Mouse (Mus musculus) forebrain, embryonic 12.5 days (tissue): ENCODE data around the gene Lamc1. TPM values are rescaled to one million over a fixed set of nuclear protein-coding genes. Genes with fewer than 3 reads are reported as not detected.

Source experiments
- ATAC-seq: fragments of 200-750 bp; cut with Nextera tagmentation; 2 replicates; pipeline ENCODE4 v1.8.0; 2017; ENCODE audit warnings: moderate TSS enrichment; ENCODE audit not compliant: low FRiP score
- H3K27ac ChIP-seq: fragments of 300-500 bp; sonication (generic); 2 replicates; pipeline ENCODE4 v1.5.1; 2016; ENCODE audit warnings: mild to moderate bottlenecking
- H3K27me3 ChIP-seq: fragments of 300-500 bp; sonication (generic); 2 replicates; pipeline ENCODE4 v1.6.1; 2016; ENCODE audit warnings: mild to moderate bottlenecking
- H3K36me3 ChIP-seq: fragments of 300-500 bp; sonication (generic); replicated peaks from 2 replicates; pipeline ENCODE4 v1.6.1; 2016; ENCODE audit warnings: mild to moderate bottlenecking
- H3K4me1 ChIP-seq: fragments of 300-500 bp; sonication (generic); 2 replicates; pipeline ENCODE4 v1.6.1; 2016
- H3K4me2 ChIP-seq: fragments of 300-500 bp; sonication (generic); 2 replicates; pipeline ENCODE4 v1.6.1; 2016; ENCODE audit warnings: mild to moderate bottlenecking, moderate library complexity
- H3K4me3 ChIP-seq: fragments of 300-500 bp; sonication (generic); replicated peaks from 2 replicates; pipeline ENCODE4 v1.5.1; 2016; ENCODE audit warnings: mild to moderate bottlenecking
- H3K9ac ChIP-seq: fragments of 300-500 bp; sonication (generic); 2 replicates; pipeline ENCODE4 v1.6.1; 2016; ENCODE audit warnings: mild to moderate bottlenecking
- H3K9me3 ChIP-seq: fragments of 300-500 bp; sonication (generic); 2 replicates; pipeline ENCODE4 v1.6.1; 2016
- WGBS: fragments of 180-500 bp; shearing (Covaris S2); methylation state at CpG from one replicate; pipeline ENCODE4 v1.1.7; 2016; 5-methylcytosine and 5-hydroxymethylcytosine counted together
- polyA plus RNA-seq: library from polyadenylated mRNA; unstranded; fragments of >200 nt; fragmentation: Nextera tagmentation; extraction: Ambion mirVana; gene quantifications from 2 replicates; pipeline ENCODE4 v1.2.1, GENCODE M21; 2016

Lamc1 gene
- polyA plus RNA-seq, result 26.0 and 26.3 TPM in 2 replicates

DNA sequence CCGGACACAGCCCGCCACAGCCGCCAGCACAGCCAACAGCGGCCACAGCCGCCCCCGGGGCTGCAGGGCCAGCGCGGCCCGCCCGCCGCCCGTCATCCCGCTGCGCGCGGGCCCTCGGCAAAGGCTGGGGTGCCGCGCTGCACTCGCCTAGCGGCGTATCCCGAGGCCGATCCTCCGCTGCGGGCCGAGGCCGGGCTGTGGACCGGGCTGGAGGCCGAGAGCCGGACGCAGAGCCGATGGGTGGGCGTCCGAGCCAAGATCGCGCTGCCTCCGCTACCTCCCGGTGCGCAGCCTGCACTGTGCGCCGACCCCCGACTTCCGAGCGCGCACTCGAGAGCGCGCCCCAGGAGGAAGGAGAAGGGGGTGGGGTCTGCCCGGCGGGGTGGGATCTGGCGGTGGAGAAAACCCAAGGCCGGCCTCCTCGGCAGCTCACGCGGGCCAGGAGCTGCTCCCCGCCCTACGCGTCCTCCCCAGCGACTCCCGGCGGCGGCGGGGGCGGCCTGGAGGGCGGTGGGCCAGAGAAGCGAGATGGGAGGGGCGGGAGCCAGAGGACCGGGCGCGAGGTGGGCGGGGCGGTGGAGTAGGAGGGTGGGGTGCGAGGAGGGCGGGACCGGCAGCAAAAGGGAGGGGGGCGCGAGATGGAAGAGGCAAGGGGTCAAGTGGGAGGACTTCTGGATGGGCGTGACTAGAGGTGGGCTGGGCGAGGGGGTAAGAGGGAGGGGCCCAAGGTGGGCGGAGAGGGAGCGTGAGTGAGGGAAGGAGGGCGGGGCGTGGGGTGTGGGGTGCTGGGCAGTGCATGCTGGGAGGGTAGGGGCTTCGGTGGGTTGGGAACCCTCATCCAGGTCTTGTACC lies at the start of gene Lamc1:
Gene Lamc1, minus strand, starts transcription at position 343 of the 852 bp plus-strand sequence.
- H3K27me3 ChIP-seq, result no peaks in the 10 kb centered on the region
- under 1% methylated on average over 75 of the region's 85 CpGs for WGBS
- H3K4me1 ChIP-seq, result peaks cover 28% of the 10 kb centered on the region
- peak within 1 kb of the TSS; percentile 95 for H3K4me3 ChIP-seq
- H3K4me2 ChIP-seq, result peak within 1 kb of the TSS; percentile 97
- peak; percentile 93 for ATAC-seq
- peak within 1 kb of the TSS; percentile 94 for H3K9ac ChIP-seq
- H3K36me3 ChIP-seq, result no peaks in the 10 kb centered on the region
- H3K27ac ChIP-seq, result peak within 1 kb of the TSS; percentile 91
- no peaks in the 10 kb centered on the region for H3K9me3 ChIP-seq

DNA sequence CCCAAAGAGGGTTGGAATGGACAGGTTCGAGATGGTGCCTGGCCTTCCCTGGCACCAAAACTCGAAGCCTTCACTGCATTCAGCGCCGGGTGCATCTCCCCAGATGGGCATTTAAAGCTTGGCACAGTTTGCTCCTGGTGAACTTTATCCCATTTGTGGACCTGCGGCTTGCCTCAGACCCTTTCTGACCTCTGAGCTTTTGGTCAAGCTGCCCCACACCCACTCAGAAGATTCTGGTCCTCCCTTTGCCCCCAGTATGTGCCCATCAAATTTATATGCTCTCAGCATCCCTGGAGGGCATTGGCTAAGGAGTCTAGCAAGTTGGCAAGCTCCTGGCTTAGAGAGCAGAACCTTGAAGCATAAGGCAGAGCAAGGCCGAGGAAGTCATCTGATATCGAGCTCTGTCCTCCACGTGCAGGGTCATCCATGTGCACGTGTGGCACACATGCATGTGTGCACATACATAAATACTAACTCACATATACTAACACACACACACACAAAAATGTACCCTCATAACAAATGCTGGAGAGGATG lies 48.2 kb upstream of the Lamc1 start:
- peaks cover 3% of the 10 kb centered on the region; the same call in 1 of the 2 replicates for H3K4me1 ChIP-seq
- H3K36me3 ChIP-seq, result no peaks in the 10 kb centered on the region
- H3K27ac ChIP-seq, result no peak overlapping the region
- H3K27me3 ChIP-seq, result no peaks in the 10 kb centered on the region
- H3K9ac ChIP-seq, result no peak overlapping the region
- H3K4me2 ChIP-seq, result no peak overlapping the region
- no peak overlapping the region for H3K4me3 ChIP-seq
- no peak for ATAC-seq
- WGBS, result 93% methylated on average over 9 of the region's 9 CpGs
- H3K9me3 ChIP-seq, result no peaks in the 10 kb centered on the region

DNA sequence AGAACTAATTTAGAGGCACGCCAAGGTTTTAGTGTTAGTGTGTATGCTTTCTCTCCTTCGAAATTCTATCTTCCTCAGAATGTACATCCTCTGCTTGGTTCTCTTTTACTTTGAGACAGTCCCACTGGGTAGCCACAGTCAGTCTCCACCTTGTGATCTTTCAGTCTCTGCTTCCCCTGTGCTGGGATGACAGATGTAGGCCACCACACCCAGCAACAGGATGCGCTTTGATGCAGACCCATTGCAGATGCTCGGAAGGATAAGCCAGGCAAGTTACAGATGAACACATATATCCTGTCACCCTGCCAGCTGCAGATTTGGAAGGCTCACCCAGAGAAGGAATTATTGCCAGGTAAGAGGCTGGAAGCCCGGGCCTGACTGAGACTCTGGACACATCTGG lies 47.2 kb upstream of the Lamc1 start:
- Histone ChIP-seq H3K9me3 (no peaks in the 10 kb centered on the region), H3K27me3 (no peaks in the 10 kb centered on the region), H3K4me3 (no peak overlapping the region), H3K4me1 (peaks cover 3% of the 10 kb centered on the region; the same call in 1 of the 2 replicates), H3K9ac (no peak overlapping the region), H3K36me3 (no peaks in the 10 kb centered on the region), H3K27ac (no peak overlapping the region), H3K4me2 (no peak overlapping the region)
- 84% methylated on average over 5 of the region's 5 CpGs for WGBS
- no peak for ATAC-seq

DNA sequence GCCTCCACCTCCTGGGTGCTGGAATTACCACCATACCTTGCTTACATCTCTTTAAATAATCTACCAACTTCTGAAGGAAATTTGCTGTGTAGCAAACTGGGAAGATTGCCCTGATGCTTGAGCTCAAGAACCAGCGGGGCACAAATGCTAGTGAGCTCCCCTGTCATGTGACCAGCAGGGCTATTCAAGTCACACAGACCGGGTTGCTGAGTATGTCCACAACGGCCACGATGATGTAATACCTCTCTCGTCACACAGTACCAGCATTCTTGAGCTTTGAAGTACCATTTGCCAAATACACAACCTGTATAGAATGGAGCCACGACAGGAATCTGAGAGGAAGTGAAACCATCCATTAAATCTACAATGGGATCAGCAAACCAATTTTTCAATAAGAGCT lies 46.0 kb upstream of the Lamc1 start:
- Histone ChIP-seq H3K27me3 (no peaks in the 10 kb centered on the region), H3K4me3 (no peak overlapping the region), H3K9ac (no peak overlapping the region), H3K4me2 (no peak overlapping the region), H3K9me3 (no peaks in the 10 kb centered on the region), H3K4me1 (peaks cover 3% of the 10 kb centered on the region; the same call in 1 of the 2 replicates), H3K27ac (no peak overlapping the region), H3K36me3 (no peaks in the 10 kb centered on the region)
- WGBS, result 48% methylated on average over 6 of the region's 6 CpGs
- ATAC-seq, result no peak

DNA sequence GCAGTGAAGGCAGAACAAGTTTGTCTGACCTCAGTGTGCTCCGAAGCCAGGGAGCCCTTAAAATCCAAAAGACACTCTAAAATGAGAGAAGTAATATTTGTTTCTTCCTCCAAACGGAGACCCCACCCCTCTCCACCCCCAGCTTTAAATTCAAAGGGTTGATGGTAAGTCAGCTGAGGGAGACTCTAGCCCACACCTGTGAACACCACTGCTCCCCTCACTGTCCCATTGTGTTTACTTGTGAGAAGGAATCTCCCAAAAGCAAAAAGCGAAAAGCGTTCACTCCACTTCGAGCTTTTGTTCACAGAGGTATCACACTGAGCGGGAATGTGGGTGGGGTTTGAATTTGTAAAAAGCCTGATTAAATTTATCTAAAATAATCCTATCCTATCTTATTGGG lies 43.9 kb upstream of the Lamc1 start:
- peaks cover 3% of the 10 kb centered on the region; the same call in 1 of the 2 replicates for H3K4me1 ChIP-seq
- 15% methylated on average over 6 of the region's 6 CpGs for WGBS
- no peak overlapping the region for H3K9ac ChIP-seq
- no peak overlapping the region for H3K27ac ChIP-seq
- no peak overlapping the region for H3K4me2 ChIP-seq
- H3K36me3 ChIP-seq, result no peaks in the 10 kb centered on the region
- no peak overlapping the region for H3K4me3 ChIP-seq
- ATAC-seq, result no peak
- H3K9me3 ChIP-seq, result no peaks in the 10 kb centered on the region
- no peaks in the 10 kb centered on the region for H3K27me3 ChIP-seq

DNA sequence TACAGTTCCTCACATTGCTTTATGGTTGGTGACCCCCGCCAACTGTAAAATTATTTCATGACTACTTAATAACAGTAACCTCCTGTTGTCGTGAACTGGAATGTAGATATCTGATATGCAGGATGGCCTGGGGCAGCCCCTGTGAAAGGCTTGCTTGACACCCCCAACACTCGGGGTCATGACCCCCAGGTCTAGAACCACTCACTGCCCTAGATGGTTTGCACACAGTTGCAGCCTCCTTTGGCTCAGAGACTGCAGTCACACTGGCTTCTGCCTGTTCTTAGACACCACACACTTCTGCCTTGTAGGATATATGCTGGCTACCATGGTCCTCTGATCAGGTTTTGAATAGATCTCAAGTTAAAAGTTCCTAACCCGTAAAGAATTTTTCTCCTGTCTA lies 41.5 kb upstream of the Lamc1 start:
- Histone ChIP-seq H3K27me3 (no peaks in the 10 kb centered on the region), H3K9me3 (no peaks in the 10 kb centered on the region), H3K4me1 (peaks cover 3% of the 10 kb centered on the region; the same call in 1 of the 2 replicates), H3K9ac (no peak overlapping the region), H3K4me2 (no peak overlapping the region), H3K27ac (no peak overlapping the region), H3K36me3 (no peaks in the 10 kb centered on the region), H3K4me3 (no peak overlapping the region)
- ATAC-seq, result no peak
- 85% methylated on average over 4 of the region's 4 CpGs for WGBS

DNA sequence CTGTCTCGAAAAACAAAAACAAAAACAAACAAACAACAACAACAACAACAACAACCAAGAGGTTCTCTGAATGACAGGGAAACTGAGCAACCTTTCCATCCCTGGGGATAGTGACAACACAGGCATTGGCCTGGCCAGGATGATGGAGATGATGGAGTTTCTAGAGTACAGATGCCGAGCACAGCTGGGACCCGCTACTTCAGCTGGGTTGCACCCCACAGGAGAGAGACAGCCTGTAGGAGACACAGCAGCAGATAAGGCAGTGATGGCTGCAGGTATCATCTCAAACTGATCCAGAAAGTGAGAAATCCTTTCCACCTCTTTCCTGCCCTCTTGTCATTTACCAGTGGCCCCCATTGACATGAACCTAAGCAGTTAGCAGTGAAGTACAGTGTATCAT lies 39.3 kb upstream of the Lamc1 start:
- Histone ChIP-seq H3K4me2 (no peak overlapping the region), H3K9ac (no peak overlapping the region), H3K4me3 (no peak overlapping the region), H3K9me3 (no peaks in the 10 kb centered on the region), H3K4me1 (no peaks in the 10 kb centered on the region; the same call in 1 of the 2 replicates), H3K36me3 (no peaks in the 10 kb centered on the region), H3K27me3 (no peaks in the 10 kb centered on the region), H3K27ac (no peak overlapping the region)
- no peak for ATAC-seq
- 86% methylated on average over 3 of the region's 3 CpGs for WGBS

DNA sequence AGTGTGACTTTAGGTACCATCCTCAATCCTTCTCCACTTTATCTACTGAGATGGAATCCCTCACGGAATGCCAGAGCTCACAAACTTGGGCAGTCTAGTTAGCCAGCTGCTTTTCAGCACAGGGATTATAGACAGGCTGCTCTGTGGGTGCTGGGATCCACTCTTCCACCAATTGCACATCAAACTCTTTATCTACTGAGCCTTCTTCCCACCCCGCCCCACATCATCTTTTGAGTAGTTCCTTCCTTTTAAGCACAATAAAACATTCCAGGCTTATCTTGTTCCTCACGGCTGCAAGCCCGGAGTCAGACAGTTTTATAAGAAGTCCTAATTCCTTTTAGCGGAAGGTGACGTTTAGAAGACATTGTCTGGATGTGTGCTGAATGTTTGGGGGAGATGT lies 36.4 kb upstream of the Lamc1 start:
- H3K4me2 ChIP-seq, result no peak overlapping the region
- no peaks in the 10 kb centered on the region for H3K4me1 ChIP-seq
- H3K27me3 ChIP-seq, result no peaks in the 10 kb centered on the region
- H3K36me3 ChIP-seq, result no peaks in the 10 kb centered on the region
- H3K9ac ChIP-seq, result no peak overlapping the region
- no peaks in the 10 kb centered on the region for H3K9me3 ChIP-seq
- 86% methylated on average over 6 of the region's 6 CpGs for WGBS
- no peak overlapping the region for H3K27ac ChIP-seq
- ATAC-seq, result no peak
- H3K4me3 ChIP-seq, result no peak overlapping the region

DNA sequence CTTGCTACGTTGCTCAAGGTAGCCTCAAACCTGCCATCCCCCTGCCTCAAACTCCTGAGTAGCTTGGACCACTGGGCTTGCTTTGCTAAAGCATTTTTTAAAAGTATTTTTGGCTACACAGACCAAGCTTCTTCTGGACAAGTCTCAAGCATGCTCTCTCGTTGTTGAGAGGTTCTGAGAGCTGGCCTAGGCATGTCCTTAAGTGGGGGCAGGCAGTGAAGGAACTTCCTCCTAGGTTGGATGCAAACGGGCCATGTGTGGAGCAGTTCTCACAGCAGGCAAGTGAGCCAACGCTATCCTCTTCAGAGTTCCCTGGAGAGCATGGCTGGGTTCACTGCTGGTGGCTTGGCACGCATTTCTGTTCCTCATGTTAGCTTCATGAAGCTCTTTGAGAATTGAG lies 34.5 kb upstream of the Lamc1 start:
- H3K4me3 ChIP-seq, result no peak overlapping the region
- no peak overlapping the region for H3K9ac ChIP-seq
- no peaks in the 10 kb centered on the region for H3K9me3 ChIP-seq
- H3K4me2 ChIP-seq, result no peak overlapping the region
- no peak overlapping the region for H3K27ac ChIP-seq
- no peaks in the 10 kb centered on the region for H3K27me3 ChIP-seq
- WGBS, result 75% methylated on average over 5 of the region's 5 CpGs
- H3K36me3 ChIP-seq, result no peaks in the 10 kb centered on the region
- no peaks in the 10 kb centered on the region for H3K4me1 ChIP-seq
- ATAC-seq, result no peak

DNA sequence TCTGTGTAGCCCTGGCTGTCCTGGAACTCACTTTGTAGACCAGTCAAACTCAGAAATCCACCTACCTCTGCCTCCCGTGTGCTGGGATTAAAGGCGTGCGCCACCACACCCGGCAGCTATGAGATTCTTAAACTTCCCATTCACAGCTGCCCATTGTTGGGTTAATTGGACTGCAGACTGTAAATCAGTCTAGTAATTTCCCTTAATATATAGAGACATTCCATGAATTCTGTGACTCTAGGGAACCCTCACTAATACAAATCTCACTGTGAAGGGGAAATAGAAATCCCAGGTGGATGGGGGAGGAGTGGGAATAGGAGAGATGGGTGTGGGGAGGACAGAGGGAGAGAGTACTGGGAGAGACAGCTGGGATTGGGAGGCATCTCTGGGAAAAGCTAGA lies 29.3 kb upstream of the Lamc1 start:
- Histone ChIP-seq H3K27ac (no peak overlapping the region), H3K27me3 (no peaks in the 10 kb centered on the region), H3K4me2 (no peak overlapping the region), H3K4me1 (no peaks in the 10 kb centered on the region), H3K36me3 (no peaks in the 10 kb centered on the region), H3K9me3 (no peaks in the 10 kb centered on the region), H3K9ac (no peak overlapping the region), H3K4me3 (no peak overlapping the region)
- WGBS, result 83% methylated on average over 4 of the region's 4 CpGs
- ATAC-seq, result no peak

DNA sequence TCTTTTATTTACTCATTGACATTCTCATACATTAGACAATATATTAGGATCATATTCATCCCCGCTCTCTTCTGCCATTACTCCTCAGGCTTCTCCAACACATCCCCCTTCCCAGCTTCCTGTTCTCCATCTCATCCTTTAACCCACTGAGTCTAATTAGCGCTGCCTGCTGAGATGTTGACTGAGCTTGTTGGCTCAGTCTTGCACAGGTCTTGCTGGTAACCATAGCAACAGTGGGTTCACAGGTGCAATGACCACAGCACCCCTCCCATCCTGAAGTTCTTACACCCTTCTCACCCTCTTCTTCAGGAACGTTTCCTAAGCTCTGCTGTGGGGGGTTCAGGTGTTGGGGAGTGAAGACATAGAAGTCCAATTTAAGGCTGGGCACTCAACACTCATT lies 28.0 kb upstream of the Lamc1 start:
- H3K36me3 ChIP-seq, result no peaks in the 10 kb centered on the region
- no peak overlapping the region for H3K27ac ChIP-seq
- 47% methylated on average over 3 of the region's 3 CpGs for WGBS
- no peaks in the 10 kb centered on the region for H3K27me3 ChIP-seq
- no peak overlapping the region for H3K9ac ChIP-seq
- H3K4me2 ChIP-seq, result no peak overlapping the region
- H3K4me3 ChIP-seq, result no peak overlapping the region
- H3K4me1 ChIP-seq, result no peaks in the 10 kb centered on the region
- no peak for ATAC-seq
- H3K9me3 ChIP-seq, result no peaks in the 10 kb centered on the region

DNA sequence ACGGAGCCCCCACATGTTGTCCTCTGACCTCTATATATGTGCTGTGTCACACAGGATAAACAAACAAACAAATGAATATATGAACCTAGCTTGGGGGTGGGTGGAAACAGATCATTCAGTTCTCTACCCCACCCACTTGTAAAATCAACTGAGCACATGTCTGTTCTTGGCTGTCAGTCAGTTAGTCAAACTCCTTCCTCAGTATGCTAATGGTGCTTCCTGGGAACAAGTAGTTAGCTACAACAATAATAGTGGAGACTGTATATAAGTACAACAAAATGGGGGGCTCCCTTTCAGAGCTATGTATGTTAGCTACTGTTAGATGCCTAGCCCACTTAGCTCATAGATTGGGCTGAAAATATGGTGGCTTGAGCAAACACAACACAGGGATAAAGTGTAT lies 24.6 kb upstream of the Lamc1 start:
- H3K36me3 ChIP-seq, result no peaks in the 10 kb centered on the region
- H3K27me3 ChIP-seq, result no peaks in the 10 kb centered on the region
- H3K9me3 ChIP-seq, result no peaks in the 10 kb centered on the region
- H3K9ac ChIP-seq, result no peak overlapping the region
- 95% methylated on average over 1 of the region's 1 CpGs for WGBS
- ATAC-seq, result no peak
- H3K4me2 ChIP-seq, result no peak overlapping the region
- no peak overlapping the region for H3K27ac ChIP-seq
- H3K4me3 ChIP-seq, result no peak overlapping the region
- H3K4me1 ChIP-seq, result peaks cover 2% of the 10 kb centered on the region; the same call in 1 of the 2 replicates

DNA sequence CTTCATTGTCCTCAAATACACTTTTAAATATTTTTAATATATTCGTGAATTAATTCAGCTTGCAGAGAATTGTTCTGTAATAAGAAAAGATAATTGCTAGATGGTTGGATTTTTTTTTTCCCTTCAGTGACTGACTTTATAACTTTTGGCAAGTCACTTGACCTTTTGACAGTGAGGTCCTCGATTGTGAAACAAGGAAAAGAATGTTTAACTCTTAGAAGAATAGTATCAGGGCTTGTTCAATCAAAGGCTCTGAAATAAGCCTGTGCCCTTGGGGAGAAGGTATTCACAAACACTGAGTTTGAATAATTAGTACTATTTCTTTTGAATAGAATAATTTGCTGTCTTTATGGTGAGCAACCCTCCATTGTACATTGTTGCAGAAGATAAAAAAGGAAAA lies 21.9 kb upstream of the Lamc1 start:
- WGBS, result 46% methylated on average over 2 of the region's 2 CpGs
- H3K27ac ChIP-seq, result no peak overlapping the region
- ATAC-seq, result no peak
- H3K4me1 ChIP-seq, result peaks cover 2% of the 10 kb centered on the region; the same call in 1 of the 2 replicates
- H3K4me3 ChIP-seq, result no peak overlapping the region
- H3K4me2 ChIP-seq, result no peak overlapping the region
- no peaks in the 10 kb centered on the region for H3K27me3 ChIP-seq
- no peak overlapping the region for H3K9ac ChIP-seq
- H3K36me3 ChIP-seq, result no peaks in the 10 kb centered on the region
- H3K9me3 ChIP-seq, result no peaks in the 10 kb centered on the region
